Mouse (Mus musculus): Measurements from ENCODE around the gene Vgll3. TPM values are rescaled to one million over a fixed set of nuclear protein-coding genes. Genes with fewer than 3 reads are reported as not detected.

Gene Vgll3
- polyA plus RNA-seq, 1 experiment from 2014 or later = 0.11 TPM

- WGBS (ENCODE audit: insufficient replicate concordance) = 56% methylated on average over 3 of the region's 3 CpGs
- Histone ChIP-seq H3K9me3 (replicated peaks; ENCODE audit: control insufficient read depth, low read length) (no peaks in the 10 kb centered on the region), H3K36me3 (ENCODE audit: control insufficient read depth, insufficient read depth) (no peaks in the 10 kb centered on the region), H3K27ac (ENCODE audit: low read length) (no peak overlapping the region), H3K27me3 (ENCODE audit: control insufficient read depth, insufficient read depth, low read depth, low read length) (no peaks in the 10 kb centered on the region), H3K4me1 (ENCODE audit: control insufficient read depth, low read depth, low read length) (no peaks in the 10 kb centered on the region), H3K9ac (ENCODE audit: low read depth, low read length) (no peak overlapping the region), H3K4me3 (ENCODE audit: low read depth, low read length) (no peak overlapping the region), H3K4me2 (ENCODE audit: low read depth, low read length) (no peak overlapping the region)
- no peak for ATAC-seq (ENCODE audit: low read depth)
These were observed 19.7 kb downstream of the Vgll3 start for GRCm38 (mm10) chr16:65834721-65835120.

GRCm38 (mm10) chr16:65850126-65850525 is 35.1 kb downstream of the Vgll3 start:
- no peak for ATAC-seq (ENCODE audit: low read depth)
- H3K27ac ChIP-seq (ENCODE audit: low read length) = no peak overlapping the region
- H3K4me3 ChIP-seq (ENCODE audit: low read depth, low read length) = no peak overlapping the region
- H3K9me3 ChIP-seq (replicated peaks; ENCODE audit: control insufficient read depth, low read length) = no peaks in the 10 kb centered on the region
- no peak overlapping the region for H3K4me2 ChIP-seq (ENCODE audit: low read depth, low read length)
- no peaks in the 10 kb centered on the region for H3K4me1 ChIP-seq (ENCODE audit: control insufficient read depth, low read depth, low read length)
- H3K36me3 ChIP-seq (ENCODE audit: control insufficient read depth, insufficient read depth) = no peaks in the 10 kb centered on the region
- 29% methylated on average over 1 of the region's 1 CpGs for WGBS (ENCODE audit: insufficient replicate concordance)
- H3K27me3 ChIP-seq (ENCODE audit: control insufficient read depth, insufficient read depth, low read depth, low read length) = no peaks in the 10 kb centered on the region
- H3K9ac ChIP-seq (ENCODE audit: low read depth, low read length) = no peak overlapping the region

- no peaks in the 10 kb centered on the region for H3K9me3 ChIP-seq (replicated peaks; ENCODE audit: control insufficient read depth, low read length)
- ATAC-seq (ENCODE audit: low read depth) = no peak
- H3K4me3 ChIP-seq (ENCODE audit: low read depth, low read length) = no peak overlapping the region
- H3K36me3 ChIP-seq (ENCODE audit: control insufficient read depth, insufficient read depth) = no peaks in the 10 kb centered on the region
- H3K4me1 ChIP-seq (ENCODE audit: control insufficient read depth, low read depth, low read length) = no peaks in the 10 kb centered on the region
- H3K27me3 ChIP-seq (ENCODE audit: control insufficient read depth, insufficient read depth, low read depth, low read length) = no peaks in the 10 kb centered on the region
- WGBS (ENCODE audit: insufficient replicate concordance) = 66% methylated on average over 5 of the region's 5 CpGs
- no peak overlapping the region for H3K9ac ChIP-seq (ENCODE audit: low read depth, low read length)
- no peak overlapping the region for H3K27ac ChIP-seq (ENCODE audit: low read length)
- H3K4me2 ChIP-seq (ENCODE audit: low read depth, low read length) = no peak overlapping the region
These were observed 49.4 kb downstream of the Vgll3 start for GRCm38 (mm10) chr16:65864471-65864870.

- no peaks in the 10 kb centered on the region for H3K4me1 ChIP-seq (ENCODE audit: control insufficient read depth, low read depth, low read length)
- H3K4me2 ChIP-seq (ENCODE audit: low read depth, low read length) = no peak overlapping the region
- no peaks in the 10 kb centered on the region for H3K9me3 ChIP-seq (replicated peaks; ENCODE audit: control insufficient read depth, low read length)
- no peaks in the 10 kb centered on the region for H3K36me3 ChIP-seq (ENCODE audit: control insufficient read depth, insufficient read depth)
- H3K27me3 ChIP-seq (ENCODE audit: control insufficient read depth, insufficient read depth, low read depth, low read length) = no peaks in the 10 kb centered on the region
- no peak overlapping the region for H3K9ac ChIP-seq (ENCODE audit: low read depth, low read length)
- H3K27ac ChIP-seq (ENCODE audit: low read length) = no peak overlapping the region
- WGBS (ENCODE audit: insufficient replicate concordance) = 57% methylated on average over 2 of the region's 2 CpGs
- H3K4me3 ChIP-seq (ENCODE audit: low read depth, low read length) = no peak overlapping the region
- no peak for ATAC-seq (ENCODE audit: low read depth)
These were observed 52.9 kb downstream of the Vgll3 start for GRCm38 (mm10) chr16:65867927-65868326.

GRCm38 (mm10) chr16:65868933-65869332 is 53.9 kb downstream of the Vgll3 start:
- ATAC-seq (ENCODE audit: low read depth) = no peak
- Histone ChIP-seq H3K27me3 (ENCODE audit: control insufficient read depth, insufficient read depth, low read depth, low read length) (no peaks in the 10 kb centered on the region), H3K4me1 (ENCODE audit: control insufficient read depth, low read depth, low read length) (no peaks in the 10 kb centered on the region), H3K4me3 (ENCODE audit: low read depth, low read length) (no peak overlapping the region), H3K9me3 (replicated peaks; ENCODE audit: control insufficient read depth, low read length) (no peaks in the 10 kb centered on the region), H3K4me2 (ENCODE audit: low read depth, low read length) (no peak overlapping the region), H3K27ac (ENCODE audit: low read length) (no peak overlapping the region), H3K9ac (ENCODE audit: low read depth, low read length) (no peak overlapping the region), H3K36me3 (ENCODE audit: control insufficient read depth, insufficient read depth) (no peaks in the 10 kb centered on the region)
- WGBS (ENCODE audit: insufficient replicate concordance) = 63% methylated on average over 2 of the region's 2 CpGs

- Histone ChIP-seq H3K4me3 (ENCODE audit: low read depth, low read length) (no peak overlapping the region), H3K27me3 (ENCODE audit: control insufficient read depth, insufficient read depth, low read depth, low read length) (no peaks in the 10 kb centered on the region), H3K36me3 (ENCODE audit: control insufficient read depth, insufficient read depth) (no peaks in the 10 kb centered on the region), H3K9ac (ENCODE audit: low read depth, low read length) (no peak overlapping the region), H3K4me2 (ENCODE audit: low read depth, low read length) (no peak overlapping the region), H3K4me1 (ENCODE audit: control insufficient read depth, low read depth, low read length) (no peaks in the 10 kb centered on the region), H3K9me3 (replicated peaks; ENCODE audit: control insufficient read depth, low read length) (no peaks in the 10 kb centered on the region), H3K27ac (ENCODE audit: low read length) (no peak overlapping the region)
- WGBS (ENCODE audit: insufficient replicate concordance) = 64% methylated on average over 4 of the region's 4 CpGs
- no peak for ATAC-seq (ENCODE audit: low read depth)
These were observed 73.9 kb downstream of the Vgll3 start for GRCm38 (mm10) chr16:65888940-65889339.
